In genomic region chr14:118774507-118775428, GRCm38 (mm10) we compare ENCODE assay signal across 8 mouse cellular contexts. TPM values are rescaled to one million over a fixed set of nuclear protein-coding genes. Genes with fewer than 3 reads are reported as not detected.
DNase-seq lines count a peak whose midpoint lies in the region; ATAC-seq lines count a peak whose summit lies in the region.

No protein-coding gene starts in this region.

- H3K9me3 ChIP-seq in embryonic facial prominence, embryonic 13.5 days, result no peaks in the 10 kb centered on the region
- no peaks in the 10 kb centered on the region for H3K9me3 ChIP-seq in embryonic facial prominence, embryonic 10.5 days
- no peaks in the 10 kb centered on the region for H3K9me3 ChIP-seq in hindbrain, embryonic 16.5 days (ENCODE audit: control insufficient read depth, low read length)

- peaks cover 4% of the 10 kb centered on the region; the same call in 1 of the 2 replicates for H3K27me3 ChIP-seq in embryonic facial prominence, embryonic 13.5 days
- no peaks in the 10 kb centered on the region for H3K27me3 ChIP-seq in embryonic facial prominence, embryonic 10.5 days (replicated peaks; ENCODE audit: low read depth, poor library complexity, severe bottlenecking)
- no peaks in the 10 kb centered on the region; the same call in 1 of the 2 replicates for H3K27me3 ChIP-seq in hindbrain, embryonic 16.5 days (replicated peaks; ENCODE audit: control insufficient read depth, insufficient read depth, low read length)

- no peak overlapping the region for H3K4me3 ChIP-seq in embryonic facial prominence, embryonic 13.5 days
- no peak overlapping the region for H3K4me3 ChIP-seq in embryonic facial prominence, embryonic 10.5 days
- no peak overlapping the region for H3K4me3 ChIP-seq in hindbrain, embryonic 16.5 days (ENCODE audit: low read length)

- H3K4me1 ChIP-seq in embryonic facial prominence, embryonic 13.5 days, result no peaks in the 10 kb centered on the region
- H3K4me1 ChIP-seq in embryonic facial prominence, embryonic 10.5 days, result no peaks in the 10 kb centered on the region
- no peaks in the 10 kb centered on the region for H3K4me1 ChIP-seq in hindbrain, embryonic 16.5 days (ENCODE audit: control insufficient read depth, insufficient read depth, low read depth, low read length)

- ATAC-seq in embryonic facial prominence, embryonic 13.5 days (ENCODE audit: insufficient number of reproducible peaks, insufficient read depth, low FRiP score, low TSS enrichment, low read depth), result peak; percentile 7; the same call in 1 of the 2 replicates
- ATAC-seq in granulocyte monocyte progenitor cell, adult 5-6 weeks (replicated peaks; ENCODE audit: poor library complexity, severe bottlenecking), result peak; percentile 64
- ATAC-seq in megakaryocyte-erythroid progenitor cell, adult 5-6 weeks (replicated peaks; ENCODE audit: low FRiP score, low TSS enrichment, poor library complexity, severe bottlenecking), result peak; percentile 71
- no peak for ATAC-seq in hindbrain, embryonic 16.5 days

- H3K36me3 ChIP-seq in embryonic facial prominence, embryonic 13.5 days, result no peaks in the 10 kb centered on the region
- no peaks in the 10 kb centered on the region for H3K36me3 ChIP-seq in embryonic facial prominence, embryonic 10.5 days (replicated peaks)
- H3K36me3 ChIP-seq in hindbrain, embryonic 16.5 days (ENCODE audit: control insufficient read depth, insufficient read depth, low read length), result no peaks in the 10 kb centered on the region

- WGBS in embryonic facial prominence, embryonic 13.5 days, result 77% methylated on average over 12 of the region's 12 CpGs
- 86% methylated on average over 12 of the region's 12 CpGs for WGBS in embryonic facial prominence, embryonic 10.5 days
- whole genome bisulfite sequencing in hindbrain, embryonic 16.5 days, result 81% methylated on average over 12 of the region's 12 CpGs

- DNase-seq in embryonic facial prominence, embryonic 10.5 days (ENCODE audit: low spot score), result no peak
- DNase-seq in ovary, postnatal 36 days (ENCODE audit: low spot score), result peak; percentile 11
- DNase-seq in ovary, adult 18-20 months (ENCODE audit: low spot score), result no peak
- DNase-seq in urinary bladder, adult 2 months (ENCODE audit: low spot score), result no peak

- no peak overlapping the region for H3K27ac ChIP-seq in embryonic facial prominence, embryonic 13.5 days
- H3K27ac ChIP-seq in embryonic facial prominence, embryonic 10.5 days (replicated peaks), result no peak overlapping the region
- no peak overlapping the region for H3K27ac ChIP-seq in hindbrain, embryonic 16.5 days (ENCODE audit: low read depth, low read length)

- no peak overlapping the region for H3K9ac ChIP-seq in embryonic facial prominence, embryonic 13.5 days
- no peak overlapping the region for H3K9ac ChIP-seq in hindbrain, embryonic 16.5 days (ENCODE audit: low read depth, low read length)

- H3K4me2 ChIP-seq in embryonic facial prominence, embryonic 13.5 days, result no peak overlapping the region
- no peak overlapping the region for H3K4me2 ChIP-seq in hindbrain, embryonic 16.5 days (ENCODE audit: low read length)

RNA-seq across cellular contexts. Expression of gene Cldn10, which starts 12.9 kb away (rescaled TPM):
- polyA plus RNA-seq in embryonic facial prominence, embryonic 13.5 days (2015; fragmentation: Nextera tagmentation; extraction: Ambion mirVana), result 3.8 and 5.5 TPM in 2 replicates
- 3.0 and 3.8 TPM in 2 replicates for polyA plus RNA-seq in embryonic facial prominence, embryonic 10.5 days (2016; fragmentation: Nextera tagmentation; extraction: Ambion mirVana)
- not detected in 2 replicates for total RNA-seq in granulocyte monocyte progenitor cell, adult 5-6 weeks (2014; fragmentation: Nextera tagmentation)
- 0.31 TPM in 1 of 2 replicates, not detected in the other for total RNA-seq in granulocyte monocyte progenitor cell, adult 5-6 weeks (2017)
- total RNA-seq in megakaryocyte-erythroid progenitor cell, adult 5-6 weeks (2014; fragmentation: Nextera tagmentation), result 1.1 and 1.6 TPM in 2 replicates
- 0.46 and 4.5 TPM in 2 replicates for total RNA-seq in megakaryocyte-erythroid progenitor cell, adult 5-6 weeks (2017)
- 8.6 and 9.0 TPM in 2 replicates for polyA plus RNA-seq in urinary bladder, adult 2 months (2012; rRNA removed)
- polyA plus RNA-seq in hindbrain, embryonic 16.5 days (2015; fragmentation: Nextera tagmentation; extraction: Ambion mirVana), result 3.7 and 9.2 TPM in 2 replicates
